Mouse (Mus musculus) brain, adult 2 months (tissue): ENCODE data around the gene Itsn1.

Experiments
- DNase-seq: peaks from one replicate; pipeline ENCODE4 v3.0.0; 2011; ENCODE audit warnings: low read depth, low spot score

The Itsn1 gene

GRCm38 (mm10) chr16:91937281-91937680 is 208.2 kb downstream of the Itsn1 start:
- no peak for DNase-seq

DNA sequence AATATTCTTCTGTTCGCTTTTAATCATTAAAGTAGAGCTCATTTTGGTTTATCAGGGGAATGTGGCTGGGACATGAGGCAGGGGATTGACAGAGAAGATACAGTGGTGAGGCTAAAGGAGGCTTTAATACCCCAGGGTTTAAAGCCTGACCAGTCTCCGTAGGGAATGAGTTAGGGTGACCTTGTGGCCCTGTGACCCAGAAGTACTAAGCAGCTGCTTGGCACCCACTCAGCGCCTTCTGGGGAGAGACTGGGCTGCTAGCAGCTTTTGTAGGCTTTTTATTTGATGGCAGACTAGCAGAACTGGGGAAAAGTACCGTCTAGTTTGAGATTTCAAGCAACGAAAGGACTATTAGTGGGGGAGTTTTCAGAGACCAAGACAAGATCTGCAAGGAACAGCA is 209.1 kb downstream of the Itsn1 start:
- no peak for DNase-seq

DNA sequence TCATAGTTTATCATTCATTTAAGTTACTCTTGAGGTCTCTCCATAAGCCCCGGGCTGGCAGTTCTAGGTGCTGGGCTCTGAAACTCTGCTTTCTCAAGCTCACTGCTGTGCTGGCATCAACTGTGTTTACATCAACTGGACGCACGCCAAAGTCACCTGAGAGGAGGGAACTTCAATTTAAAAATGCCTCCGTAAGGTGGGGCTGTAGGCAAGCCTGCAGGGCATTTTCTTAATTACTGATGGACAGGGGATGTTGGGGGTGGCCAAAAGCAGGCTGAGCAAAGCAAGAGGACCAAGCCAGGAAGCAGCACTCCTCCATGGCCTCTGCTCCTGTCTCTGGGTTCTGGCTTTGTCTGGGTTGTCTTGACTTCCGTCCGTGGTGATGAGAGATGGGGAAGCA is 211.6 kb downstream of the Itsn1 start:
- DNase-seq, result no peak

GRCm38 (mm10) chr16:91942201-91942600 is 213.1 kb downstream of the Itsn1 start:
- no peak for DNase-seq

- DNase-seq, result no peak
Observed at GRCm38 (mm10) chr16:91946261-91946660, 217.2 kb downstream of the Itsn1 start.

- DNase-seq, result no peak
Observed at GRCm38 (mm10) chr16:91947093-91947492, 218.0 kb downstream of the Itsn1 start.

DNA sequence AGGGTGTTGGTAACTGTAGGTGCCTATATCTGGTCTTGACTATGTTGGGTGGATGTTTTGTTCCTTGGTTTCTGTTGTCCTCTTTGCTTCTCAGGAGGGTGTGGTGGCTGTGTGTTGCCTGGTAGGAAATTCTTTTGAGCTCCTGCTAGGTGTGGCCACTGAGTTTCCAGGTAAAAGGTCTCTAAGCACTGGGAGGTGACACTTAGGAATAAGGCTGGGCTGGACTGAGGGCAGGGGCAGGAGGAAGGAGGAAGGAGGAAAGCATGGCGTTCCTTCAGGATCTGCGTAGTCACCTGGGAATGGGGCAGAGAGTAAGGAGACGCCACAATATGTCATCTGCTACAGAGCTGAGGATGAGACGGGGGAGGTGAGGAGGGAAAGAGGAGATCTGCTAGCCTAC is 224.9 kb downstream of the Itsn1 start:
- DNase-seq, result no peak

DNA sequence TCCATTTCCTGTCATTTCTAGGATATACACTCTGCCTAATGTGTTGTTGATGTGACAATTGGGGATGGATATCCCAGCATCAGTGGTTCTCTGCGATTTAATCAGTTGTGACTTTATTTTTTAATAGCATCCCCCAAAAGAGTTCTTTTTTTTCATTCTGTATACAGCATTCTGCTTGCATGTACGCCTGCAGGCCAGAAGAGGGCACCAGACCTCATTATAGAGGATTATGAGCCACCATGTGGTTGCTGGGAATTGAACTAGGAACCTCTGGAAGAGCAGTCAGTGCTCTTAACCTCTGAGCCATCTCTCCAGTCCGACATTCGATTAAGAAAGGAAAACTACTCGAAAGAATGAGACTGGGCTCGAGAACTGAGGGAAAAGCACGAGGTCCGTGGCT is 225.7 kb downstream of the Itsn1 start:
- no peak for DNase-seq

DNA sequence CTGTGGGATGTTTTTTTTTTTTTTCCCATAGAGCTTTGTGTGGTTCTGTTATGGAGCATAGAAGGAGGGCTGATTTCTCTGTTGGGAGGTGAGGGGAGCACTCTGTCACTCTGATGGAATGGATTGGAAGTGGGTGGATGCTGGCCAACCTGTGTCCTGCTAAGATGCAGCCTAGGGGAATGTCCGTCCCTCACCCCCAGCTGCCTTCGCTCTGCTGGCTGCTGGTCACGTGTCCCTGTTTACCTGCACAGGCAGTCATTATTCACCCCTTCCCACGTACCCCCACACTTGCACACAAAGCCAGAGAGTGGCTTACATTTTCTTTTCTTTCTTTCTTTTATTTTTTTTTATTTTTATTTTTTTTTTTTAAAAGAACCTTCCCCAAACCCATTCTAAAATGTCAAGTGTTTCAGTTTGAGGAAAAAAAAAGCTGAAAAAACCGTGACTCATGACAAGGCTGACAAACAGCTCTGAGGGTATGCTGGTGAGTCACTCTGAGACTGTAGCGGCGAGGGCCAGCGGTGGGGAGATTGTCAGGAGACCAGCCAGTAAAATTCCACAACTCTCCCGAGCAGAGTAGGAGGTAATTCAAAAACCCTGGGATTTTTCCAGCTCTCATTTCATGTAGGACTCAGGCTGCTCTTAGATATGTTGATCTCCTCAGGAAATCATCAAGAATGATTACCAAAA is 233.3 kb downstream of the Itsn1 start:
- peak; percentile 96 for DNase-seq

GRCm38 (mm10) chr16:91962894-91963555 is 233.9 kb downstream of the Itsn1 start:
- no peak for DNase-seq

DNA sequence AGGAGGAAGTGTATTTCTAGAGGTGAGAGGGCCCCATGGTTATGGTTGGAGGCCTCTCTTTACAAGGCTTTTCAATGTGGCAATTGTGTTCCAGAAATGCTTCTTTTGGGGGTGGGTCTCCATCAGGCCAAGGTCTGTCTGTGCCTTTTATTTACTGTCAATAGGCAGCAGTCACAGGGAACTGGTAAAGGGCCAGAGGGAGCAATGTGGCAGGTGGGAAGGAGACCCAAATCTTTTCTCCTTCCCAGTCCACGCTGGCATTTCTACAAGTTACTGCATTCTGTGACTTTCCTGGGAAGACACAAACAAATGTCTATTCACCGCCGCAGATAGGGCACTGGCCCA is 234.4 kb downstream of the Itsn1 start:
- no peak for DNase-seq

DNA sequence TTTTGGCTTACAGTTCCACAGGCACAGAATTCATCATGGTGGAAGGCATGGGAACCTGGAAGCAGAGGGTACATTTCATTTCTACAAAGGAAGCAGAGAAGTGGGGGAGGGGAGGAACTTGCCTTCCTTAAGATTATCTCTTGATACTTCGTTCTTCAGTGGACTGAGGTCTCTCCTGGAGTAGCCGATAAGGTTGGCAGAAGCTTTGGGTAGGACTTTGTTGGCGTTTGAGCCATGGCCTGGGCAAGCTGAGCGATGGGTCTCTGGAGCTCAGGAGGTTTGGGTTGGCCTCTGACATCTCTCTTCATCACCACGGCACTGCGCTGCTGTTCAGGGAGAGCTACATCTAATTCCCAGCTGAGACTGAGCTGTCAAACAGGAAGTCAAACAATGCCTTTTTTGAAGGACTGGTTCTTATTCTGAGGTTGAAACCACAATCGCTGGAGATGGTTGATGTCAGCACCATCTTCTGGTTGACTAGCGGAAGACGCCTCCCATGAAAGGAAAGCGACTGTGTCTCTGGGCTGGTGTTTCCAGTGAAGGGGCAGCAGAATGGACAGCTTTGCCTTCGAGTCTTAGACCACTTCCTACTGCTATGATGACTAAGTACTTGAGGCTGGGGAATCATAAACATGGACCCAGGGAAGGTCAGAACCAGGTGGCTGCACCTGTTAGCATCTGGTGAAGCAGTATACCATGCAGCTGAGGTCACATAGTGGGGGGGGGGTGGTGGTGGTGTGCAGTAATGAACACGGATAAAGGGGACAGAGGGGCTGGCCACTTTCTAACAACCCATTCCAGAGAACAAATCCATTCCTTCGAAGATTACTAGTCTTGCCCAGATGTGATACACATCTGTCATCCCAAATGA is 235.5 kb downstream of the Itsn1 start:
- no peak for DNase-seq

DNA sequence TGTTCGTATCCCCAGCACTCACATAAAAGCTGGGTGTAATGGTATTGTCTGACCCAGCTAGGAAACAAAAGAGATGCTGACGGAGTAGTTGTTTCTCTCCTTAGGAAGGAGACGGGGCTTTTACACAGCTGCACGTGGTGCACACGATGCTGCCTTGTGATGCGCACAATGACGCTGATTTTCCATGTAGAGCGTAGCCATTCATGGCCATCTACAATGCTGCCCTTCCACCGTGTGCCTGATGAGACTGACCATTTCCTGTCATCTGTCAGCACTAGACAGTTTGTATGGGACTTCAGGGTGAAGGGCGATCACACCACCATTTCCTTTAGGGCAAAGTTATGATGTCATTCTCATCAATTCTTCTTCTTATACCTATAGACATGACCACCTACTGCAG is 239.6 kb downstream of the Itsn1 start:
- DNase-seq, result no peak

DNA sequence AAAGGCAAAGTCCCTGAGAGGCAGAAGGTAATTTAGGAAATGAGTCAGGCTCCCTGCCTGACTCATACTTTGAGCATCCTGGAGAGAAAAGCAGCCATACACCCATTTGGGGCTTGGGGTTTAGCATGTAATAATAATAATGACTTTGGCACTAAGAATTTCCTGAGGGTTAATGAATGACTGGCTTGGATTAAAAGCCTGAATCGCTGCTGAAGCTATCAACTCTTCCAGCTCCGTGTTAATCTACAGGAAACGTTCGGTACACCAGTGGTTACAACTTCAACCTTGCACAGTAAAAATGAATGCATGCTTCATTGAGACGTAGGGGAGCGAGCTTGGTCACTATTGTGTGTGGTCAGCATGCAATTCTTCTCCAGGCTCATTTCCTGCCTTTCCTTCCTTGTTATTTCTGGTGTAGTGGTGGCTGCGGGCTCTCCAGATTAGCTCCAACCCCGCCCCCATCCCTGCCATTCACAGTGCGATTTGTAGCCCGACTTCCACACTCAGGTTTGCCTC is 240.5 kb downstream of the Itsn1 start:
- peak; percentile 22 for DNase-seq
